Mouse (Mus musculus): ENCODE measurements around the gene Add1. TPM values are rescaled to one million over a fixed set of nuclear protein-coding genes. Genes with fewer than 3 reads are reported as not detected.

Add1 gene
- polyA plus RNA-seq, 1 experiment from 2014 or later: 224 TPM

DNA sequence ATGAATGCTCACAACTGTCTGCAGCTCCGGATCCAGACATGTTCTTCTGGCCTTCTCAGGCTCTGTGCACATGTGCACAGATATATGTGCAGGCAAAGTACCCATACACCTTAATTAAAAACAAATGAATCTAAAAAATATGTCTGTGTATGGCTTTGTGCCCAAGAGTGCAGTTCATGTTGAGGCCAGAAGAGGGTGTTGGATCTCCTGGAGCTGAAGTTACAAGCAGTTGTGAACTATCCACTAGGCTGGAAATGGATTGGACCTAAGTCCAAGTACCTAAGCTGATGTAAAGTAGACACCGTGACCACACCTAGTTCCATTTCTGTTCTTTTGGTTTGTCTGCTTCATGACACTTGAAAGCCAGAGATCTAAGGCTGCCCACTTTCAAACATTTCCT is 96.0 kb downstream of the Add1 start:
- no peak overlapping the region for H3K4me3 ChIP-seq (ENCODE audit: low read length)
- H3K9me3 ChIP-seq (ENCODE audit: control insufficient read depth, low read length): no peaks in the 10 kb centered on the region
- no peak overlapping the region for H3K27ac ChIP-seq (ENCODE audit: low read depth, low read length)
- H3K4me1 ChIP-seq (ENCODE audit: control insufficient read depth, insufficient read depth, low read depth, low read length): no peaks in the 10 kb centered on the region
- 75% methylated on average over 2 of the region's 2 CpGs for WGBS
- H3K9ac ChIP-seq (ENCODE audit: low read depth, low read length): no peak overlapping the region
- H3K36me3 ChIP-seq (ENCODE audit: control insufficient read depth, insufficient read depth, low read length): no peaks in the 10 kb centered on the region; the same call in 1 of the 2 replicates
- no peak for ATAC-seq
- H3K4me2 ChIP-seq (ENCODE audit: low read length): no peak overlapping the region
- H3K27me3 ChIP-seq (replicated peaks; ENCODE audit: control insufficient read depth, insufficient read depth, low read length): no peaks in the 10 kb centered on the region

DNA sequence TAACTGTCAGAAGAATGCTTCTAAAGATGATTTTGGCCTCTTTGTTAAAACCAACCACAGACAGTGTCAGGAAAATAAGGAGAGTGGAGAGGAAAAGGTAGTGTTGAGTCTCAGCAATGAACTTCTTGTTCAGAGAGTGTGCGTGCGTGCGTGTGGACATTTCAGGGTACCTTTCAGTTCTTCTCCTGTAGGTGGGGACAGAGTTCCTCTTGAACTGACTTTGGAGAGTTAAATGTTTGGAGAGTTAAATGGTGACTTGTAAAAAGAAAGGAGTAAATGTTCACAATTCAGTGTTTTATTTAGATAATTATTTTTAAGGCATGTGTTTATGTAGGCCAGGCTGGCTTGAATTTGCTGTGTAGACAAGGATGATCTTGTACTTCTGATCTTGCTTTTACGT is 96.8 kb downstream of the Add1 start:
- Histone ChIP-seq H3K9ac (ENCODE audit: low read depth, low read length) (no peak overlapping the region), H3K4me3 (ENCODE audit: low read length) (no peak overlapping the region), H3K4me1 (ENCODE audit: control insufficient read depth, insufficient read depth, low read depth, low read length) (no peaks in the 10 kb centered on the region), H3K9me3 (ENCODE audit: control insufficient read depth, low read length) (no peaks in the 10 kb centered on the region), H3K4me2 (ENCODE audit: low read length) (no peak overlapping the region), H3K27me3 (replicated peaks; ENCODE audit: control insufficient read depth, insufficient read depth, low read length) (no peaks in the 10 kb centered on the region), H3K36me3 (ENCODE audit: control insufficient read depth, insufficient read depth, low read length) (no peaks in the 10 kb centered on the region; the same call in 1 of the 2 replicates), H3K27ac (ENCODE audit: low read depth, low read length) (no peak overlapping the region)
- WGBS: 75% methylated on average over 4 of the region's 4 CpGs
- no peak for ATAC-seq

Small RNA genes within 50 kb of the gene (microRNA-seq; reads per million reads assigned to microRNA genes)
- gene Mir7036b: not detected

Other genes starting within 250 kb of the Add1 start
- gene Rnf4, start 237.4 kb upstream of the Add1 start, polyA plus RNA-seq (2015; fragmentation: Nextera tagmentation; extraction: Ambion mirVana): 132 and 139 TPM in 2 replicates
- gene Fam193a, start 203.7 kb upstream of the Add1 start, polyA plus RNA-seq (2015; fragmentation: Nextera tagmentation; extraction: Ambion mirVana): 13.4 and 14.8 TPM in 2 replicates
- gene Tnip2, start 59.7 kb upstream of the Add1 start, polyA plus RNA-seq (2015; fragmentation: Nextera tagmentation; extraction: Ambion mirVana): 15.1 and 15.4 TPM in 2 replicates
- gene Sh3bp2, start 47.8 kb upstream of the Add1 start, polyA plus RNA-seq (2015; fragmentation: Nextera tagmentation; extraction: Ambion mirVana): 17.1 and 25.5 TPM in 2 replicates
- 106 and 109 TPM in 2 replicates for gene Mfsd10, start 63.5 kb downstream of the Add1 start, polyA plus RNA-seq (2015; fragmentation: Nextera tagmentation; extraction: Ambion mirVana)
- 20.4 and 21.2 TPM in 2 replicates for gene Nop14, start 86.5 kb downstream of the Add1 start, polyA plus RNA-seq (2015; fragmentation: Nextera tagmentation; extraction: Ambion mirVana)
- gene Grk4, start 86.7 kb downstream of the Add1 start, polyA plus RNA-seq (2015; fragmentation: Nextera tagmentation; extraction: Ambion mirVana): 3.1 and 3.5 TPM in 2 replicates
- gene Htt, start 188.1 kb downstream of the Add1 start, polyA plus RNA-seq (2015; fragmentation: Nextera tagmentation; extraction: Ambion mirVana): 11.9 and 12.1 TPM in 2 replicates

All from hindbrain, embryonic 16.5 days (tissue).